Mouse (Mus musculus): Measurements from ENCODE around the gene Plcb4. TPM values are rescaled to one million over a fixed set of nuclear protein-coding genes. Genes with fewer than 3 reads are reported as not detected.
"Not testable (repeated sequence)": the region's sequence is repeated elsewhere in the genome, so short reads cannot be mapped to it uniquely, and the experiment has no call there.

The Plcb4 gene
- polyA plus RNA-seq, 1 experiment from 2014 or later, result 36.3 TPM

- Histone ChIP-seq H3K4me2 (ENCODE audit: low read length) (no peak overlapping the region), H3K9ac (ENCODE audit: low read depth, low read length) (no peak overlapping the region), H3K27me3 (replicated peaks; ENCODE audit: control insufficient read depth, insufficient read depth, low read length) (no peaks in the 10 kb centered on the region), H3K9me3 (ENCODE audit: control insufficient read depth, low read length) (no peaks in the 10 kb centered on the region), H3K27ac (ENCODE audit: low read depth, low read length) (no peak overlapping the region), H3K4me1 (ENCODE audit: control insufficient read depth, insufficient read depth, low read depth, low read length) (peaks cover 3% of the 10 kb centered on the region; the same call in 1 of the 2 replicates), H3K36me3 (ENCODE audit: control insufficient read depth, insufficient read depth, low read length) (no peaks in the 10 kb centered on the region), H3K4me3 (ENCODE audit: low read length) (no peak overlapping the region)
- 81% methylated on average over 2 of the region's 2 CpGs for WGBS
- no peak for ATAC-seq
Observed at GRCm38 (mm10) chr2:135887805-135888204, 229.0 kb downstream of the Plcb4 start.

GRCm38 (mm10) chr2:135888206-135888605 lies 229.4 kb downstream of the Plcb4 start:
- Histone ChIP-seq H3K27ac (ENCODE audit: low read depth, low read length) (no peak overlapping the region), H3K36me3 (ENCODE audit: control insufficient read depth, insufficient read depth, low read length) (no peaks in the 10 kb centered on the region), H3K9ac (ENCODE audit: low read depth, low read length) (no peak overlapping the region), H3K4me1 (ENCODE audit: control insufficient read depth, insufficient read depth, low read depth, low read length) (peaks cover 3% of the 10 kb centered on the region; the same call in 1 of the 2 replicates), H3K4me2 (ENCODE audit: low read length) (no peak overlapping the region), H3K27me3 (replicated peaks; ENCODE audit: control insufficient read depth, insufficient read depth, low read length) (no peaks in the 10 kb centered on the region), H3K9me3 (ENCODE audit: control insufficient read depth, low read length) (no peaks in the 10 kb centered on the region), H3K4me3 (ENCODE audit: low read length) (no peak overlapping the region)
- no peak for ATAC-seq
- 73% methylated on average over 4 of the region's 4 CpGs for WGBS

GRCm38 (mm10) chr2:135888767-135889166 lies 230.0 kb downstream of the Plcb4 start:
- 90% methylated on average over 10 of the region's 10 CpGs for WGBS

GRCm38 (mm10) chr2:135890083-135890482 lies 231.3 kb downstream of the Plcb4 start:
- Histone ChIP-seq H3K36me3 (ENCODE audit: control insufficient read depth, insufficient read depth, low read length) (no peaks in the 10 kb centered on the region), H3K27ac (ENCODE audit: low read depth, low read length) (no peak overlapping the region), H3K9me3 (ENCODE audit: control insufficient read depth, low read length) (no peaks in the 10 kb centered on the region), H3K27me3 (replicated peaks; ENCODE audit: control insufficient read depth, insufficient read depth, low read length) (no peaks in the 10 kb centered on the region), H3K4me3 (ENCODE audit: low read length) (no peak overlapping the region), H3K9ac (ENCODE audit: low read depth, low read length) (no peak overlapping the region), H3K4me2 (ENCODE audit: low read length) (no peak overlapping the region), H3K4me1 (ENCODE audit: control insufficient read depth, insufficient read depth, low read depth, low read length) (peaks cover 3% of the 10 kb centered on the region; the same call in 1 of the 2 replicates)
- ATAC-seq, result no peak
- WGBS, result 95% methylated on average over 1 of the region's 1 CpGs

More at GRCm38 (mm10) chr2:135888767-135889166, 230.0 kb downstream of the Plcb4 start:
- ATAC-seq, result no peak
- no peak overlapping the region for H3K4me3 ChIP-seq (ENCODE audit: low read length)
- H3K27me3 ChIP-seq (replicated peaks; ENCODE audit: control insufficient read depth, insufficient read depth, low read length), result no peaks in the 10 kb centered on the region
- H3K4me1 ChIP-seq (ENCODE audit: control insufficient read depth, insufficient read depth, low read depth, low read length), result peaks cover 3% of the 10 kb centered on the region; the same call in 1 of the 2 replicates
- no peaks in the 10 kb centered on the region for H3K9me3 ChIP-seq (ENCODE audit: control insufficient read depth, low read length)
- H3K4me2 ChIP-seq (ENCODE audit: low read length), result no peak overlapping the region
- H3K27ac ChIP-seq (ENCODE audit: low read depth, low read length), result no peak overlapping the region
- no peak overlapping the region for H3K9ac ChIP-seq (ENCODE audit: low read depth, low read length)
- H3K36me3 ChIP-seq (ENCODE audit: control insufficient read depth, insufficient read depth, low read length), result no peaks in the 10 kb centered on the region

- no peak overlapping the region for H3K9ac ChIP-seq (ENCODE audit: low read depth, low read length)
- no peak overlapping the region for H3K4me2 ChIP-seq (ENCODE audit: low read length)
- no peaks in the 10 kb centered on the region for H3K9me3 ChIP-seq (ENCODE audit: control insufficient read depth, low read length)
- no peaks in the 10 kb centered on the region for H3K4me1 ChIP-seq (ENCODE audit: control insufficient read depth, insufficient read depth, low read depth, low read length)
- 92% methylated on average over 10 of the region's 10 CpGs for whole genome bisulfite sequencing
- no peak overlapping the region for H3K27ac ChIP-seq (ENCODE audit: low read depth, low read length)
- H3K4me3 ChIP-seq (ENCODE audit: low read length), result no peak overlapping the region
- no peaks in the 10 kb centered on the region for H3K27me3 ChIP-seq (replicated peaks; ENCODE audit: control insufficient read depth, insufficient read depth, low read length)
- no peak for ATAC-seq
- no peaks in the 10 kb centered on the region for H3K36me3 ChIP-seq (ENCODE audit: control insufficient read depth, insufficient read depth, low read length)
Observed at GRCm38 (mm10) chr2:135891097-135891496, 232.3 kb downstream of the Plcb4 start.

GRCm38 (mm10) chr2:135891686-135892085 lies 232.9 kb downstream of the Plcb4 start:
- 86% methylated on average over 5 of the region's 5 CpGs for WGBS
- Histone ChIP-seq H3K36me3 (ENCODE audit: control insufficient read depth, insufficient read depth, low read length) (no peaks in the 10 kb centered on the region), H3K4me3 (ENCODE audit: low read length) (no peak overlapping the region), H3K4me1 (ENCODE audit: control insufficient read depth, insufficient read depth, low read depth, low read length) (no peaks in the 10 kb centered on the region), H3K9ac (ENCODE audit: low read depth, low read length) (no peak overlapping the region), H3K27ac (ENCODE audit: low read depth, low read length) (no peak overlapping the region), H3K4me2 (ENCODE audit: low read length) (no peak overlapping the region), H3K27me3 (replicated peaks; ENCODE audit: control insufficient read depth, insufficient read depth, low read length) (no peaks in the 10 kb centered on the region), H3K9me3 (ENCODE audit: control insufficient read depth, low read length) (no peaks in the 10 kb centered on the region)
- no peak for ATAC-seq

GRCm38 (mm10) chr2:135894582-135894981 lies 235.8 kb downstream of the Plcb4 start:
- no peak overlapping the region for H3K9ac ChIP-seq (ENCODE audit: low read depth, low read length)
- H3K27me3 ChIP-seq (replicated peaks; ENCODE audit: control insufficient read depth, insufficient read depth, low read length), result no peaks in the 10 kb centered on the region
- no peaks in the 10 kb centered on the region for H3K4me1 ChIP-seq (ENCODE audit: control insufficient read depth, insufficient read depth, low read depth, low read length)
- ATAC-seq, result no peak
- H3K9me3 ChIP-seq (ENCODE audit: control insufficient read depth, low read length), result no peaks in the 10 kb centered on the region
- no peaks in the 10 kb centered on the region for H3K36me3 ChIP-seq (ENCODE audit: control insufficient read depth, insufficient read depth, low read length)
- H3K27ac ChIP-seq (ENCODE audit: low read depth, low read length), result no peak overlapping the region
- no peak overlapping the region for H3K4me3 ChIP-seq (ENCODE audit: low read length)
- 78% methylated on average over 2 of the region's 2 CpGs for WGBS
- no peak overlapping the region for H3K4me2 ChIP-seq (ENCODE audit: low read length)

GRCm38 (mm10) chr2:135898025-135898424 lies 239.2 kb downstream of the Plcb4 start:
- H3K4me3 ChIP-seq (ENCODE audit: low read length), result no peak overlapping the region
- no peak overlapping the region for H3K9ac ChIP-seq (ENCODE audit: low read depth, low read length)
- H3K27me3 ChIP-seq (replicated peaks; ENCODE audit: control insufficient read depth, insufficient read depth, low read length), result no peaks in the 10 kb centered on the region
- 56% methylated on average over 4 of the region's 4 CpGs for WGBS
- H3K9me3 ChIP-seq (ENCODE audit: control insufficient read depth, low read length), result no peaks in the 10 kb centered on the region
- H3K27ac ChIP-seq (ENCODE audit: low read depth, low read length), result no peak overlapping the region
- H3K4me1 ChIP-seq (ENCODE audit: control insufficient read depth, insufficient read depth, low read depth, low read length), result no peaks in the 10 kb centered on the region
- H3K4me2 ChIP-seq (ENCODE audit: low read length), result no peak overlapping the region
- no peaks in the 10 kb centered on the region for H3K36me3 ChIP-seq (ENCODE audit: control insufficient read depth, insufficient read depth, low read length)
- ATAC-seq, result no peak; the same call in 1 of the 2 replicates

- not testable (repeated sequence) for H3K4me2 ChIP-seq (ENCODE audit: low read length); H3K4me3 ChIP-seq (ENCODE audit: low read length); H3K4me1 ChIP-seq (ENCODE audit: control insufficient read depth, insufficient read depth, low read depth, low read length); H3K36me3 ChIP-seq (ENCODE audit: control insufficient read depth, insufficient read depth, low read length); H3K9me3 ChIP-seq (ENCODE audit: control insufficient read depth, low read length); H3K27ac ChIP-seq (ENCODE audit: low read depth, low read length); ATAC-seq; H3K27me3 ChIP-seq (replicated peaks; ENCODE audit: control insufficient read depth, insufficient read depth, low read length); H3K9ac ChIP-seq (ENCODE audit: low read depth, low read length)
- 83% methylated on average over 4 of the region's 4 CpGs for WGBS
Observed at GRCm38 (mm10) chr2:135899931-135900330, 241.1 kb downstream of the Plcb4 start.

- no peak overlapping the region for H3K9ac ChIP-seq (ENCODE audit: low read depth, low read length)
- no peaks in the 10 kb centered on the region for H3K36me3 ChIP-seq (ENCODE audit: control insufficient read depth, insufficient read depth, low read length)
- no peak overlapping the region for H3K4me3 ChIP-seq (ENCODE audit: low read length)
- no peak overlapping the region for H3K4me2 ChIP-seq (ENCODE audit: low read length)
- no peak overlapping the region for H3K27ac ChIP-seq (ENCODE audit: low read depth, low read length)
- no peak for ATAC-seq
- 92% methylated on average over 4 of the region's 4 CpGs for WGBS
- H3K27me3 ChIP-seq (replicated peaks; ENCODE audit: control insufficient read depth, insufficient read depth, low read length), result no peaks in the 10 kb centered on the region
- no peaks in the 10 kb centered on the region for H3K9me3 ChIP-seq (ENCODE audit: control insufficient read depth, low read length)
- no peaks in the 10 kb centered on the region for H3K4me1 ChIP-seq (ENCODE audit: control insufficient read depth, insufficient read depth, low read depth, low read length)
Observed at GRCm38 (mm10) chr2:135901015-135901414, 242.2 kb downstream of the Plcb4 start.

Data from hindbrain, embryonic 16.5 days (tissue).